In the genomic region with DNA sequence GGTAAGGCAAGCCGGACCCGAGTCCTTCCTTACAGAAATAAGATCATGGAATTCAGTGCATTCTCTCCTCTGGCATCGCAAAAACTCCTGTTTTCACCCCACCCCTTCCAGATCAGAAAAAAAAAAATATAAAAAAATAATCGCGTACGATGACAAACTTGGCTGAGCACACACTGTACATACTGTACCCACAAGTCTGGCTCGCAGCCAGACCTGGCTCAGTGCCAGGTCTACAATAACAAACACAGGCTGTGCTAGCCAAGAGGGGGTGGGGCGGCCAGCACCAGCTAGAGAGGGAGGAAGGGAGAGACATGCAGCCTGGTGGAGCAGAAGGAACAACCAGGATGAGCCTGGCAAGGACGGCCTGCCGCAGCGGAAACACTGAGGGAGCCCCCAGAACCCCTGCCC, we compare ENCODE assay signal across 8 mouse cellular contexts.
A peak's percentile ranks its signal among the peaks of the same experiment; 100 is the strongest.
DNase-seq lines count a peak whose midpoint lies in the region; ATAC-seq lines count a peak whose summit lies in the region.

No protein-coding gene starts in this region.

- peak overlapping the region; percentile 25; the same call in 1 of the 2 replicates for H3K9ac ChIP-seq in forebrain, embryonic 12.5 days
- 0 out of 2 replicates have a peak overlapping the region, but pooled peaks have one; percentile 7 for H3K9ac ChIP-seq in heart, embryonic 15.5 days
- no peak overlapping the region for H3K9ac ChIP-seq in liver, embryonic 11.5 days (ENCODE audit: low read depth, low read length)
- H3K9ac ChIP-seq in stomach, embryonic 14.5 days (replicated peaks; ENCODE audit: low read depth, low read length): no peak overlapping the region

- peak overlapping the region; percentile 27 for H3K4me2 ChIP-seq in forebrain, embryonic 12.5 days
- H3K4me2 ChIP-seq in heart, embryonic 15.5 days: peak overlapping the region; percentile 47
- H3K4me2 ChIP-seq in liver, embryonic 11.5 days: no peak overlapping the region
- peak overlapping the region; percentile 13; the same call in 1 of the 2 replicates for H3K4me2 ChIP-seq in stomach, embryonic 14.5 days (replicated peaks; ENCODE audit: low read depth, low read length)

- peak; percentile 95 for ATAC-seq in forebrain, embryonic 12.5 days (ENCODE audit: low FRiP score)
- ATAC-seq in heart, embryonic 15.5 days (replicated peaks; ENCODE audit: insufficient number of reproducible peaks, insufficient read depth, low FRiP score, low read depth): peak; percentile 94
- peak; percentile 45 for ATAC-seq in liver, embryonic 11.5 days (replicated peaks; ENCODE audit: low FRiP score)
- ATAC-seq in stomach, embryonic 14.5 days (ENCODE audit: insufficient number of reproducible peaks, insufficient read depth, low FRiP score, low read depth): peak; percentile 92

- H3K4me3 ChIP-seq in forebrain, embryonic 12.5 days (replicated peaks): no peak overlapping the region
- no peak overlapping the region for H3K4me3 ChIP-seq in heart, embryonic 15.5 days
- no peak overlapping the region for H3K4me3 ChIP-seq in liver, embryonic 11.5 days (ENCODE audit: low read depth, low read length)
- H3K4me3 ChIP-seq in stomach, embryonic 14.5 days (ENCODE audit: low read depth, low read length): no peak overlapping the region

- peak; percentile 95 for DNase-seq in 416B (ENCODE audit: low read depth)
- peak; percentile 92 for DNase-seq in brain, embryonic 18.5 days (ENCODE audit: low read depth, low spot score)
- DNase-seq in kidney, postnatal 14 days: peak; percentile 99
- peak; percentile 71 for DNase-seq in liver, embryonic 11.5 days (ENCODE audit: low spot score)
- DNase-seq in natural killer cell, adult 2 months (ENCODE audit: low spot score in 2 of 2): peak; percentile 65

- peak overlapping the region; percentile 75 for H3K27ac ChIP-seq in forebrain, embryonic 12.5 days
- peak overlapping the region; percentile 83 for H3K27ac ChIP-seq in heart, embryonic 15.5 days
- H3K27ac ChIP-seq in liver, embryonic 11.5 days (ENCODE audit: low read depth, low read length): no peak overlapping the region
- H3K27ac ChIP-seq in stomach, embryonic 14.5 days (ENCODE audit: low read length): no peak overlapping the region

- no peaks in the 10 kb centered on the region for H3K9me3 ChIP-seq in forebrain, embryonic 12.5 days
- H3K9me3 ChIP-seq in heart, embryonic 15.5 days (replicated peaks): no peaks in the 10 kb centered on the region
- H3K9me3 ChIP-seq in liver, embryonic 11.5 days (ENCODE audit: control insufficient read depth, low read length): no peaks in the 10 kb centered on the region
- H3K9me3 ChIP-seq in stomach, embryonic 14.5 days (ENCODE audit: control insufficient read depth, low read depth, low read length): no peaks in the 10 kb centered on the region

- H3K36me3 ChIP-seq in forebrain, embryonic 12.5 days (replicated peaks): no peaks in the 10 kb centered on the region
- H3K36me3 ChIP-seq in heart, embryonic 15.5 days: no peaks in the 10 kb centered on the region
- H3K36me3 ChIP-seq in liver, embryonic 11.5 days (ENCODE audit: control insufficient read depth, insufficient read depth, low read length): no peaks in the 10 kb centered on the region
- H3K36me3 ChIP-seq in stomach, embryonic 14.5 days (ENCODE audit: control insufficient read depth, insufficient read depth, low read length): no peaks in the 10 kb centered on the region

- 30% methylated on average over 11 of the region's 11 CpGs for WGBS in forebrain, embryonic 12.5 days
- whole genome bisulfite sequencing in heart, embryonic 15.5 days: 7% methylated on average over 11 of the region's 11 CpGs
- 69% methylated on average over 11 of the region's 11 CpGs for WGBS in liver, embryonic 11.5 days
- WGBS in stomach, embryonic 14.5 days: 8% methylated on average over 11 of the region's 11 CpGs

- peaks cover 66% of the 10 kb centered on the region for H3K4me1 ChIP-seq in forebrain, embryonic 12.5 days
- H3K4me1 ChIP-seq in heart, embryonic 15.5 days (replicated peaks): peaks cover 64% of the 10 kb centered on the region
- peaks cover 12% of the 10 kb centered on the region for H3K4me1 ChIP-seq in liver, embryonic 11.5 days (replicated peaks; ENCODE audit: control insufficient read depth, insufficient read depth, low read length)
- peaks cover 39% of the 10 kb centered on the region for H3K4me1 ChIP-seq in stomach, embryonic 14.5 days (ENCODE audit: control insufficient read depth, insufficient read depth, low read length)

- peaks cover 5% of the 10 kb centered on the region; the same call in 1 of the 2 replicates for H3K27me3 ChIP-seq in forebrain, embryonic 12.5 days
- H3K27me3 ChIP-seq in heart, embryonic 15.5 days: peaks cover 3% of the 10 kb centered on the region; the same call in 1 of the 2 replicates
- H3K27me3 ChIP-seq in liver, embryonic 11.5 days (replicated peaks; ENCODE audit: control insufficient read depth, insufficient read depth, low read length): no peaks in the 10 kb centered on the region
- H3K27me3 ChIP-seq in stomach, embryonic 14.5 days (ENCODE audit: control insufficient read depth, insufficient read depth, low read length): no peaks in the 10 kb centered on the region

Comparison
In these comparisons a context has a peak if more than half of its experiments do, and no peak if none do; other contexts are left out.
1. ATAC-seq: peak in every context shown above with its lines; median percentile 95 in forebrain, embryonic 12.5 days; 94 in heart, embryonic 15.5 days; 92 in stomach, embryonic 14.5 days; 45 in liver, embryonic 11.5 days.
2. H3K27ac ChIP-seq: peak in forebrain, embryonic 12.5 days (single experiment) and heart, embryonic 15.5 days (single experiment); none in liver, embryonic 11.5 days (single experiment) and stomach, embryonic 14.5 days (single experiment).
3. H3K9ac ChIP-seq: peak in forebrain, embryonic 12.5 days (single experiment) and heart, embryonic 15.5 days (single experiment); none in liver, embryonic 11.5 days (single experiment) and stomach, embryonic 14.5 days (single experiment).
4. Peak in every context shown above with its lines, with median percentiles within 50 percentile points of each other: DNase-seq.